Mouse (Mus musculus) spleen, adult 2 months (tissue): ENCODE data around the gene Lman2. TPM values are rescaled to one million over a fixed set of nuclear protein-coding genes. Genes with fewer than 3 reads are reported as not detected.

Experiments
- DNase-seq, 2 experiments: peaks; one replicate each; pipeline versions ENCODE4 v3.0.0 to v3.0.0-alpha.2; 2012 to 2021; ENCODE audit warnings: low spot score in 2 of 2, low read depth in 1 of 2
- H3K27ac ChIP-seq: fragments of 200-500 bp; 2 replicates; pipeline ENCODE4 v1.5.1; 2012; ENCODE audit warnings: low read length, inconsistent platforms; ENCODE audit not compliant: insufficient read depth
- H3K27me3 ChIP-seq: fragments of 200-500 bp; 2 replicates; pipeline ENCODE4 v1.6.1; 2012; ENCODE audit warnings: mild to moderate bottlenecking, moderate library complexity, low read length, inconsistent platforms; ENCODE audit not compliant: control insufficient read depth, insufficient read depth
- H3K36me3 ChIP-seq: fragments of 200-500 bp; 2 replicates; pipeline ENCODE4 v1.6.1; 2012; ENCODE audit warnings: mild to moderate bottlenecking, low read length, inconsistent platforms; ENCODE audit not compliant: control insufficient read depth, insufficient read depth
- H3K4me1 ChIP-seq: fragments of 200-500 bp; 2 replicates; pipeline ENCODE4 v1.6.1; 2011; ENCODE audit warnings: inconsistent platforms; ENCODE audit not compliant: control insufficient read depth, insufficient read depth, insufficient read length
- H3K4me3 ChIP-seq: fragments of 200-500 bp; 2 replicates; pipeline ENCODE4 v1.5.1; 2011; ENCODE audit warnings: mild to moderate bottlenecking, inconsistent platforms; ENCODE audit not compliant: insufficient read depth, insufficient read length; ENCODE audit errors: extremely low read depth
- CTCF ChIP-seq: fragments of 200-500 bp; IDR thresholded peaks from 2 replicates; pipeline ENCODE4 v1.5.1; 2011; ENCODE audit warnings: mild to moderate bottlenecking, inconsistent platforms; ENCODE audit not compliant: insufficient read depth, insufficient read length, insufficient replicate concordance; ENCODE audit errors: extremely low read depth
- POLR2A ChIP-seq: fragments of 200-500 bp; IDR thresholded peaks from 2 replicates; pipeline ENCODE4 v1.6.1; 2011; ENCODE audit warnings: low read depth, low read length, inconsistent platforms
- WGBS: fragments of 180-500 bp; shearing (Covaris S2); methylation state at CpG from one replicate; pipeline ENCODE4 v1.1.7; 2018; 5-methylcytosine and 5-hydroxymethylcytosine counted together
- polyA plus RNA-seq: library from polyadenylated mRNA; depleted of rRNA; stranded (reverse); fragments of >200 nt; gene quantifications from 2 replicates; pipeline ENCODE4 v1.2.3, GENCODE M21; 2012

Lman2 gene
- polyA plus RNA-seq, 1 experiment = 63.9 TPM

- 85% methylated on average over 4 of the region's 4 CpGs for WGBS
- Histone ChIP-seq H3K27ac (0 out of 2 replicates have a peak overlapping the region, but pooled peaks have one; percentile 8), H3K4me1 (peaks cover 21% of the 10 kb centered on the region; the same call in 1 of the 2 replicates), H3K4me3 (no peak overlapping the region), H3K36me3 (peaks cover 21% of the 10 kb centered on the region), H3K27me3 (no peaks in the 10 kb centered on the region)
- no peak for TF ChIP-seq CTCF
- TF ChIP-seq POLR2A = no peak
- no peak for DNase-seq
Observed at GRCm38 (mm10) chr13:55327169-55327568, 35.4 kb downstream of the Lman2 start.

- Histone ChIP-seq H3K27me3 (no peaks in the 10 kb centered on the region), H3K36me3 (peaks cover 21% of the 10 kb centered on the region), H3K4me1 (peaks cover 28% of the 10 kb centered on the region), H3K27ac (no peak overlapping the region), H3K4me3 (no peak overlapping the region)
- no peak for DNase-seq
- TF ChIP-seq CTCF = no peak
- no peak for TF ChIP-seq POLR2A
- WGBS = 95% methylated on average over 11 of the region's 11 CpGs
Observed at GRCm38 (mm10) chr13:55325596-55325995, 37.0 kb downstream of the Lman2 start.

DNA sequence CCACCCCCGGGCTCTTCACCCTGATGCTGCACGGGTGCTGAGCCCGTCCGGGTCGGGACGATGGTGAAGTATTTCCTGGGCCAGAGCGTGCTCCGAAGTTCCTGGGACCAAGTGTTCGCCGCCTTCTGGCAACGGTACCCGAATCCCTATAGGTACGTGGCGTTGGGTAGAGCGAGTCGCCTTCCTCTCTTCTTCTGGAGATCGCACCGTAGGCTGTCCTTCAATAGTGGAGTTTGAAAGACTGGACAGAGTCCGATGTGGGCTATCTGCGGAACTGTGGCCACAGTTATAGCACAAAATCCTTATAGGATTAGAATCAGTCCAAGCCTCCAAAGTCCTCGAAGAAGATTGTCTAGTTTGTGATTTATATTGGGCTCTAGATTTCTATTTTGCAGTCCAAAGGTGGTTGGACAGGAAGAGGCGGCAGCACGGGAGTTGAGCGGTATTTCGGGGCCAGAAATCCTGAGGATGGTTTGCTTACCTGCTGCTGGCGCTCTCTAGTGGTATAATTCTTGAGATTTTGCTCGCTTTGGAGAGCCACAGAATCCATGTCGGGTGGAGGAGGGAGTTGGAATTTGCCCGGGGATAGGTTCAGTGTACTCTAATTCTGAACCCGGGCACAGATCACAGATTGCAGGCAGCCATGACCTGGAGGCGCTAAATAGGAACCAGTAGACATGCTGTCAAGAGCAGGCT is 40.3 kb downstream of the Lman2 start:
- peak overlapping the region; percentile 88 for H3K4me3 ChIP-seq
- H3K27me3 ChIP-seq = no peaks in the 10 kb centered on the region
- no peak for DNase-seq
- H3K27ac ChIP-seq = peak overlapping the region; percentile 77
- TF ChIP-seq POLR2A = no peak
- peak; percentile 14; the same call in 1 of the 2 replicates for TF ChIP-seq CTCF
- under 1% methylated on average over 31 of the region's 31 CpGs for WGBS
- H3K4me1 ChIP-seq = peaks cover 32% of the 10 kb centered on the region
- peaks cover 21% of the 10 kb centered on the region for H3K36me3 ChIP-seq

DNA sequence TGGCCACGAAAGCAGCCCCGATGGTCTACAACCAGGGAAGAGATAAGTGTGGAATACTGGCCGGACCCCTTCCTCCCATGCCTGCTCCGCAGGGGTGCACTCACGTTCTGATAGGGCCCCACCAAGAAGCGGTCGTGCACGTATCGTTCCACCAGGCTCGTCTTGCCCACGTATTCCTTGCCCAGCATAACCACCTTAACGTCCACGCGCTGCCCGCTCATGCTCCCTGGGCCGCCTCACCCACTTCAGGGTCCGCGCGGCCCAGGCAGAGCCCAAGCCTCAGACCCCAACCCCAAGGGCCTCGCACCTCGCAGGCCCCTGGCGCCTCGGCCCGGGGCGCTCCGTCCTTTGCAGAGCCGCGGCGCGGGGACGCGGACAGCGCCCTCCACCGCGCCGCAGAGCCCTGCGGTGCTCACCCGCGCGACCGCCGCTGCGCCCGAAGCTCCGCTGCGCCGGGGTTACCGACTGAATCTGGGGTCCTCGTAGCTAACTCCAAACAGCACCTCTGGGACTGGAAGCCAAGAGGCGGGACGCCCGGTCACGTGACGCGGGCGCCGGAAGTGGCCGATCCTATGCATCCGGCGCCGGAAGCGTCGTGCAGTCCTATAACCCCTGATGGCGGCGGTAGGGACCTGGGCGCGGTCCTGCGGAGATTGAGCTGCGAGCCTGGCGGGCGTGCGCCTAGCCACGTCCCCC is 41.0 kb downstream of the Lman2 start, which contains the start of gene Rab24:
Gene Rab24 (minus strand): TSS at position 513 of the 696 bp plus-strand sequence.
- DNase-seq = peak; percentile 59 to 84
- 1% methylated on average over 73 of the region's 73 CpGs for WGBS
- peak; percentile 49 for TF ChIP-seq POLR2A
- TF ChIP-seq CTCF = no peak
- Histone ChIP-seq H3K27ac (peak within 1 kb of the TSS; percentile 77), H3K36me3 (peaks cover 21% of the 10 kb centered on the region), H3K27me3 (no peaks in the 10 kb centered on the region), H3K4me3 (peak within 1 kb of the TSS; percentile 88), H3K4me1 (peaks cover 33% of the 10 kb centered on the region)

- H3K27ac ChIP-seq = 0 out of 2 replicates have a peak within 1 kb of the TSS, but pooled peaks have one; percentile 9
- TF ChIP-seq CTCF (no peak), POLR2A (no peak)
- DNase-seq = no peak
Observed at GRCm38 (mm10) chr13:55319931-55320533, 42.6 kb downstream of the Lman2 start, which contains the start of gene Prelid1. Gene Prelid1, plus strand, starts transcription at chr13:55320500.

DNA sequence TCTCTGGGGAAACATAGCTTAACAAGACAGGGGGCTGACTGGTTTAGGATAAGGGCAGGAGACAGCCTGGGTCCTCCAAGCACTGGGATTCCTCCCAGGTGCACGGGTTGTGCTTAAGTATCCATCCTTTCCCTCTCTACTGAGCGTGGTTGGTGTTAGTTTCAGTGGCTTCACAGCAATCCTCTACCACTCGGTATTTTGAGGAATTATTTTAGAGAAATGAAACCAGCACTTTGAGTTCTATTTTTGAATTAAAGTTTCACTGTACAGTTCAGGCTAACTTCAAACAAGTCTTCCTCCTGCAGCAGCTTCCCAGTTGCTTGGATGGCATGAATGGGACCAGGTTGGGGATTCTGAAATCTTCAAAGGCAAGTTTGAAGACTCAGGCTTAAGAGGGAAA is 44.2 kb downstream of the Lman2 start:
- no peak for DNase-seq
- Histone ChIP-seq H3K36me3 (peaks cover 12% of the 10 kb centered on the region), H3K4me1 (peaks cover 33% of the 10 kb centered on the region), H3K4me3 (no peak overlapping the region), H3K27ac (peak overlapping the region; percentile 51; the same call in 1 of the 2 replicates), H3K27me3 (no peaks in the 10 kb centered on the region)
- 26% methylated on average over 3 of the region's 3 CpGs for WGBS
- no peak for TF ChIP-seq POLR2A
- TF ChIP-seq CTCF = no peak

More at GRCm38 (mm10) chr13:55319931-55320533, 42.6 kb downstream of the Lman2 start, which contains the start of gene Prelid1:
- WGBS = 92% methylated on average over 4 of the region's 4 CpGs
- Histone ChIP-seq H3K27me3 (no peaks in the 10 kb centered on the region), H3K36me3 (peaks cover 13% of the 10 kb centered on the region; the same call in 1 of the 2 replicates), H3K4me1 (peaks cover 33% of the 10 kb centered on the region), H3K4me3 (peak within 1 kb of the TSS; percentile 88)
